Mouse (Mus musculus) CD4-positive, CD25-positive, alpha-beta regulatory T cell (primary cell): Measurements from ENCODE around the gene 1700067K01Rik. TPM values are rescaled to one million over a fixed set of nuclear protein-coding genes. Genes with fewer than 3 reads are reported as not detected.

Experiments
- polyA plus RNA-seq: library from polyadenylated mRNA; unstranded; fragments of 100-300 nt; shearing (Covaris generic); gene quantifications from one replicate; pipeline ENCODE4 v1.2.1, GENCODE M21; 2017

The 1700067K01Rik gene
- polyA plus RNA-seq, result 0.54 TPM

GRCm38 (mm10) chr8:84001281-84002000 lies at the start of gene 1700067K01Rik:
Gene 1700067K01Rik, plus strand, starts transcription at chr8:84001502.

GRCm38 (mm10) chr8:83955106-83955957 lies 46.0 kb upstream of the 1700067K01Rik start, which contains the start of the genes Gm10644 and Asf1b:
Gene Gm10644, minus strand, starts transcription at chr8:83955205.
Gene Asf1b, plus strand, starts transcription at chr8:83955507.

GRCm38 (mm10) chr8:83972150-83973120 lies 28.9 kb upstream of the 1700067K01Rik start, which contains the start of gene Prkaca:
Gene Prkaca, plus strand, starts transcription at chr8:83972993.

GRCm38 (mm10) chr8:83997511-83998141 lies 3.7 kb upstream of the 1700067K01Rik start, which contains the start of gene Samd1:
Gene Samd1, plus strand, starts transcription at chr8:83997672.

GRCm38 (mm10) chr8:84011705-84012498 lies 10.6 kb downstream of the 1700067K01Rik start, which contains the start of gene 2210011C24Rik:
Gene 2210011C24Rik, minus strand, starts transcription at chr8:84012171.

GRCm38 (mm10) chr8:84021096-84021495 lies 19.8 kb downstream of the 1700067K01Rik start, which contains the start of gene Palm3:
Gene Palm3, plus strand, starts transcription at chr8:84021471.

GRCm38 (mm10) chr8:84042066-84042947 lies 41.0 kb downstream of the 1700067K01Rik start, which contains the start of gene Il27ra:
Gene Il27ra, minus strand, starts transcription at chr8:84042589.

GRCm38 (mm10) chr8:84044900-84045299 lies 43.6 kb downstream of the 1700067K01Rik start, which contains the start of gene Rln3:
Gene Rln3, minus strand, starts transcription at chr8:84045000.

Other genes with a start within 250 kb of the 1700067K01Rik start
- gene Adgrl1, start 101.4 kb upstream of the 1700067K01Rik start, polyA plus RNA-seq, result 8.6 TPM
- 0.49 TPM for gene Gm10644, start 46.3 kb upstream of the 1700067K01Rik start, polyA plus RNA-seq
- gene Asf1b, start 46.0 kb upstream of the 1700067K01Rik start, polyA plus RNA-seq, result 16.3 TPM
- 68.8 TPM for gene Prkaca, start 28.5 kb upstream of the 1700067K01Rik start, polyA plus RNA-seq
- gene Samd1, start 3.8 kb upstream of the 1700067K01Rik start, polyA plus RNA-seq, result 16.4 TPM
- 1.3 TPM for gene 2210011C24Rik, start 10.7 kb downstream of the 1700067K01Rik start, polyA plus RNA-seq
- gene Palm3, start 20.0 kb downstream of the 1700067K01Rik start, polyA plus RNA-seq, result 14.5 TPM
- gene Il27ra, start 41.1 kb downstream of the 1700067K01Rik start, polyA plus RNA-seq, result 361 TPM
- gene Rln3, start 43.5 kb downstream of the 1700067K01Rik start, polyA plus RNA-seq, result 133 TPM
- gene Gm10643, start 63.6 kb downstream of the 1700067K01Rik start, polyA plus RNA-seq, result 2.0 TPM
- 42.0 TPM for gene Rfx1, start 65.3 kb downstream of the 1700067K01Rik start, polyA plus RNA-seq
- gene Dcaf15, start 103.3 kb downstream of the 1700067K01Rik start, polyA plus RNA-seq, result 33.5 TPM
- gene Podnl1, start 124.5 kb downstream of the 1700067K01Rik start, polyA plus RNA-seq, result 11.6 TPM
- 46.5 TPM for gene Cc2d1a, start 146.4 kb downstream of the 1700067K01Rik start, polyA plus RNA-seq
- gene 4930432K21Rik, start 146.5 kb downstream of the 1700067K01Rik start, polyA plus RNA-seq, result 2.3 TPM
- gene Nanos3, start 183.7 kb downstream of the 1700067K01Rik start, polyA plus RNA-seq, result 0.75 TPM
- gene Zswim4, start 235.6 kb downstream of the 1700067K01Rik start, polyA plus RNA-seq, result 14.7 TPM
- gene D8Ertd738e, start 248.2 kb downstream of the 1700067K01Rik start, polyA plus RNA-seq, result 243 TPM